Mouse (Mus musculus) layer of hippocampus, adult 9-10 months (tissue): ENCODE data around the gene Pik3cd.
"Not testable (repeated sequence)": the region's sequence is repeated elsewhere in the genome, so short reads cannot be mapped to it uniquely, and the experiment has no call there.

ENCODE experiments used
- DNase-seq: peaks from one replicate; pipeline ENCODE4 v3.0.0; 2022; ENCODE audit warnings: low spot score

Pik3cd gene

GRCm38 (mm10) chr4:149650493-149651193 lies 51.7 kb downstream of the Pik3cd start:
- DNase-seq = no peak

GRCm38 (mm10) chr4:149648031-149648805 lies 54.2 kb downstream of the Pik3cd start:
- DNase-seq = no peak

- no peak for DNase-seq
Observed at GRCm38 (mm10) chr4:149645761-149646160, 56.6 kb downstream of the Pik3cd start.

GRCm38 (mm10) chr4:149641956-149642355 lies 60.4 kb downstream of the Pik3cd start:
- DNase-seq = no peak

- no peak for DNase-seq
Observed at GRCm38 (mm10) chr4:149641400-149641799, 61.0 kb downstream of the Pik3cd start.

GRCm38 (mm10) chr4:149640831-149641230 lies 61.5 kb downstream of the Pik3cd start:
- no peak for DNase-seq

- no peak for DNase-seq
Observed at GRCm38 (mm10) chr4:149637942-149638341, 64.4 kb downstream of the Pik3cd start.

- no peak for DNase-seq
Observed at GRCm38 (mm10) chr4:149635915-149636415, 66.4 kb downstream of the Pik3cd start.

- no peak for DNase-seq
Observed at GRCm38 (mm10) chr4:149634966-149635365, 67.4 kb downstream of the Pik3cd start.

GRCm38 (mm10) chr4:149634157-149634556 lies 68.2 kb downstream of the Pik3cd start:
- DNase-seq = no peak

GRCm38 (mm10) chr4:149632670-149633307 lies 69.6 kb downstream of the Pik3cd start:
- no peak for DNase-seq

GRCm38 (mm10) chr4:149628810-149629209 lies 73.6 kb downstream of the Pik3cd start:
- DNase-seq = no peak

GRCm38 (mm10) chr4:149628372-149628771 lies 74.0 kb downstream of the Pik3cd start:
- no peak for DNase-seq

GRCm38 (mm10) chr4:149626809-149627208 lies 75.6 kb downstream of the Pik3cd start:
- no peak for DNase-seq

- no peak for DNase-seq
Observed at GRCm38 (mm10) chr4:149623711-149624110, 78.7 kb downstream of the Pik3cd start.

- no peak for DNase-seq
Observed at GRCm38 (mm10) chr4:149621286-149621685, 81.1 kb downstream of the Pik3cd start.

- no peak for DNase-seq
Observed at GRCm38 (mm10) chr4:149619988-149620387, 82.4 kb downstream of the Pik3cd start.

- DNase-seq = not testable (repeated sequence)
Observed at GRCm38 (mm10) chr4:149616999-149617398, 85.4 kb downstream of the Pik3cd start.

GRCm38 (mm10) chr4:149614869-149615268 lies 87.5 kb downstream of the Pik3cd start:
- no peak for DNase-seq

GRCm38 (mm10) chr4:149613497-149613896 lies 88.9 kb downstream of the Pik3cd start:
- not testable (repeated sequence) for DNase-seq

GRCm38 (mm10) chr4:149611376-149612044 lies 90.9 kb downstream of the Pik3cd start:
- no peak for DNase-seq
